In the genomic region with DNA sequence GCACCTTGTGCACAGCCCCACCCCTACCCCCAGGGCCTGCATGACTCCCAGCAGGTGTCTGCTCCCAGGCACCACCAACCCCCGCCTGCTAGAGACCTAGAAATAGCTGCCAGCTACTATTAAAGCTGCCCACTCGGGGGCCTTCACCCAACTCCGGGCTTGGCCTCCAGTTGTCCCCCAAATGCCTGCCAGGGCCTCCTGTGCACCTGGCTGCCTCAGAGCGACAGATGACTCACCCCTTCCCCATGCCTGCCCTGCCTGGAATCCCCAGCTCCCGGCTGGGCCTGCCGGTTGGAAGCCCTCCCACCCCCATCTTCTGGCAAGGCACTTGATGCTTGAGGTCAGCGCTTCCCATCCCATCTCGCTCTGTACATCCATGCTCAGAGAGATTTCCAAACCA, we compare ENCODE assay signal across 25 mouse cellular contexts. TPM values are rescaled to one million over a fixed set of nuclear protein-coding genes. Genes with fewer than 3 reads are reported as not detected.
DNase-seq lines count a peak whose midpoint lies in the region; ATAC-seq and TF ChIP-seq lines count a peak whose summit lies in the region.
"Had no signal": no experiment of that assay in that cellular context is flagged by ENCODE, and none has a peak within 500 bp of the region (broad histone marks: within the 10 kb centered on the region; RNA-seq: fewer than 3 reads in every experiment).

No protein-coding gene starts in this region.

- no peak for TF ChIP-seq CTCF in Patski (IDR thresholded peaks at IDR 0.05)

- H3K4me3 ChIP-seq in myocyte = no peak overlapping the region
- H3K4me3 ChIP-seq in heart, embryonic 12.5 days = no peak overlapping the region
- H3K4me3 ChIP-seq: embryonic facial prominence, embryonic 15.5 days; heart, embryonic 10.5 days; layer of hippocampus, adult 2 months; liver, embryonic 15.5 days; lung, embryonic 15.5 days; megakaryocyte, embryonic 14.5 days; stomach, embryonic 15.5 days had no signal

- ATAC-seq in Patski = no peak
- no peak for ATAC-seq in activated CD4-positive, CD25-positive, alpha-beta regulatory T cell, adult 4 months
- no peak for ATAC-seq in heart, embryonic 12.5 days (ENCODE audit: insufficient number of reproducible peaks, low FRiP score)
- ATAC-seq: CD4-positive, CD25-positive, alpha-beta regulatory T cell, adult 4 months; forebrain, embryonic 14.5 days; intestine, postnatal 0 days; midbrain, embryonic 16.5 days had no signal

- intact Hi-C loops in left cerebral cortex, postnatal 4 days (cut with DNase I) = no loop called here

- no peak for TF ChIP-seq POLR2A in myocyte (IDR thresholded peaks at IDR 0.05; ENCODE audit: insufficient read length, low read depth)

- POLR2A ChIA-PET in Patski (lab: Charles Lee) = no interaction called here

- no peak overlapping the region for H3ac ChIP-seq in myocyte (ENCODE audit: control insufficient read depth, insufficient read length)

- in situ Hi-C loops in Patski (cut with MboI; ENCODE audit: low pct_unique_long_range_greater_than_20kb) = loop anchor here (5.0 kb wide), 1 partner anchor 42 kb away; no protein-coding TSS in a partner anchor

- CTCF ChIA-PET in Patski (lab: Charles Lee) = interaction anchor here (1.8 kb wide), 1 partner anchor 12 kb away, joined by 6 read pairs; no protein-coding TSS in a partner anchor

- WGBS in heart, embryonic 12.5 days = 90% methylated on average over 8 of the region's 8 CpGs

- H3K9ac ChIP-seq in heart, embryonic 12.5 days = no peak overlapping the region
- H3K9ac ChIP-seq: embryonic facial prominence, embryonic 15.5 days; liver, embryonic 15.5 days; lung, embryonic 15.5 days; stomach, embryonic 15.5 days had no signal

- peak; percentile 45 for DNase-seq in left cerebral cortex, postnatal 4 days
- no peak for DNase-seq in left cerebral cortex, adult 18-20 months (ENCODE audit: low spot score in 2 of 2)
- peak; percentile 44 for DNase-seq in Patski (ENCODE audit: low read depth, low spot score)
- DNase-seq in cerebellum, adult 9-11 months = peak; percentile 77
- DNase-seq in urinary bladder, adult 2 months (ENCODE audit: low spot score) = no peak
- DNase-seq: adrenal gland, postnatal 14 days; gastrocnemius, postnatal 10 days; heart, postnatal 10 days; kidney, postnatal 25 days; liver; lung, postnatal 36 days had no signal

- H3K4me2 ChIP-seq in myocyte (ENCODE audit: low read depth) = peak overlapping the region; percentile 6
- H3K4me2 ChIP-seq in heart, embryonic 12.5 days = no peak overlapping the region
- H3K4me2 ChIP-seq: embryonic facial prominence, embryonic 15.5 days; liver, embryonic 15.5 days; lung, embryonic 15.5 days; stomach, embryonic 15.5 days had no signal

- H3K79me2 ChIP-seq in myocyte (ENCODE audit: control insufficient read depth, insufficient read depth) = peaks cover 4% of the 10 kb centered on the region

- H3K27ac ChIP-seq in heart, embryonic 12.5 days (ENCODE audit: poor library complexity, severe bottlenecking) = no peak overlapping the region
- H3K27ac ChIP-seq: layer of hippocampus, adult 2 months; liver, embryonic 15.5 days; lung, embryonic 15.5 days; stomach, embryonic 15.5 days had no signal

- peaks cover 24% of the 10 kb centered on the region for H3K4me1 ChIP-seq in heart, embryonic 12.5 days (replicated peaks)

- H3K9me3 ChIP-seq in heart, embryonic 12.5 days (replicated peaks) = no peaks in the 10 kb centered on the region
- H3K9me3 ChIP-seq: embryonic facial prominence, embryonic 15.5 days; heart, embryonic 10.5 days; liver, embryonic 15.5 days; lung, embryonic 15.5 days; stomach, embryonic 15.5 days had no signal

- H3K36me3 ChIP-seq in myocyte (ENCODE audit: control insufficient read depth, insufficient read depth) = peaks cover 30% of the 10 kb centered on the region
- H3K36me3 ChIP-seq in heart, embryonic 12.5 days = peaks cover 94% of the 10 kb centered on the region

- no peaks in the 10 kb centered on the region for H3K27me3 ChIP-seq in Patski
- H3K27me3 ChIP-seq in myocyte (ENCODE audit: control insufficient read depth, insufficient read depth, insufficient read length) = no peaks in the 10 kb centered on the region
- no peaks in the 10 kb centered on the region for H3K27me3 ChIP-seq in heart, embryonic 12.5 days (replicated peaks)
- H3K27me3 ChIP-seq: embryonic facial prominence, embryonic 15.5 days; liver, embryonic 15.5 days; lung, embryonic 15.5 days; megakaryocyte, embryonic 14.5 days; stomach, embryonic 15.5 days had no signal

TF ChIP-seq in myocyte, 11 proteins besides CTCF, POLR2A, EP300 and RAD21:
- TF ChIP-seq MAX (IDR thresholded peaks at IDR 0.05; ENCODE audit: low read depth) (no peak), SRF (IDR thresholded peaks at IDR 0.05; ENCODE audit: control insufficient read depth, insufficient read length, low read depth) (no peak), TCF12 (IDR thresholded peaks at IDR 0.05; ENCODE audit: insufficient read depth, poor library complexity, severe bottlenecking) (peak; percentile 28), USF1 (IDR thresholded peaks at IDR 0.05; ENCODE audit: low read depth) (no peak), E2F4 (IDR thresholded peaks at IDR 0.05; ENCODE audit: insufficient read depth) (no peak), CEBPB (IDR thresholded peaks at IDR 0.05; ENCODE audit: insufficient read depth, poor library complexity, severe bottlenecking) (no peak), POLR2AphosphoS2 (IDR thresholded peaks at IDR 0.05; ENCODE audit: insufficient read length, low read depth) (no peak), TCF3 (IDR thresholded peaks at IDR 0.05; ENCODE audit: insufficient read length, low read depth) (peak; percentile 12), MYOG (IDR thresholded peaks at IDR 0.05; ENCODE audit: control insufficient read depth in 1 of 3, insufficient read depth in 1 of 3, insufficient read length in 2 of 3, low read depth in 2 of 3) (peak in 2 of 3 experiments; percentile 57 to 86), MYOD1 (IDR thresholded peaks at IDR 0.05; ENCODE audit: control insufficient read depth in 1 of 3, insufficient read length in 2 of 3, low read depth in 2 of 3) (peak in 2 of 3 experiments; percentile 40 to 85), REST (IDR thresholded peaks at IDR 0.05; ENCODE audit: insufficient read depth, insufficient read length) (no peak)

RNA-seq across cellular contexts. Expression of a gene that starts 13.9 kb away (rescaled TPM):
- 10 to 100 TPM; 30.4 to 32.5 TPM for total RNA-seq in left cerebral cortex, postnatal 4 days (2021)
- total RNA-seq in left cerebral cortex, adult 18-20 months (2021) = 10 to 100 TPM; 14.1 to 17.5 TPM
- 19.9 TPM for polyA plus RNA-seq in Patski (2021)
- 27.0 TPM for polyA plus RNA-seq in myocyte (2012; fragmentation: generic; extraction: Trizol)
- polyA plus RNA-seq in activated CD4-positive, CD25-positive, alpha-beta regulatory T cell, adult 4 months (2017; shearing (Covaris generic)) = 1 to 10 TPM; 2.1 to 2.5 TPM
- 23.1 and 25.2 TPM in 2 replicates for polyA plus RNA-seq in heart, embryonic 12.5 days (2016; fragmentation: Nextera tagmentation; extraction: Ambion mirVana)
- 17.1 and 17.8 TPM in 2 replicates for polyA plus RNA-seq in urinary bladder, adult 2 months (2012; rRNA removed)

RNA-seq across cellular contexts. Expression of a gene that starts 31.5 kb away (rescaled TPM):
- 100 to 1,000 TPM; 149 to 160 TPM for total RNA-seq in left cerebral cortex, postnatal 4 days (2021)
- total RNA-seq in left cerebral cortex, adult 18-20 months (2021) = 10 to 100 TPM; 73.4 to 79.2 TPM
- polyA plus RNA-seq in Patski (2021) (137 TPM), myocyte (2012; fragmentation: generic; extraction: Trizol) (190 TPM)
- polyA plus RNA-seq in activated CD4-positive, CD25-positive, alpha-beta regulatory T cell, adult 4 months (2017; shearing (Covaris generic)) = 10 to 100 TPM; 72.7 to 82.3 TPM
- polyA plus RNA-seq in heart, embryonic 12.5 days (2016; fragmentation: Nextera tagmentation; extraction: Ambion mirVana) = 87.5 and 91.9 TPM in 2 replicates
- 64.3 and 67.2 TPM in 2 replicates for polyA plus RNA-seq in urinary bladder, adult 2 months (2012; rRNA removed)

RNA-seq across cellular contexts. Expression of a gene that starts 35.3 kb away (rescaled TPM):
- total RNA-seq in left cerebral cortex, postnatal 4 days (2021) = 10 to 100 TPM; 25.6 to 27.6 TPM
- total RNA-seq in left cerebral cortex, adult 18-20 months (2021) = 10 to 100 TPM; 20.6 to 27.2 TPM
- polyA plus RNA-seq in Patski (2021) = 117 TPM
- polyA plus RNA-seq in myocyte (2012; fragmentation: generic; extraction: Trizol) = 59.5 TPM
- polyA plus RNA-seq in activated CD4-positive, CD25-positive, alpha-beta regulatory T cell, adult 4 months (2017; shearing (Covaris generic)) = under 1 TPM; 0.56 to 0.97 TPM
- polyA plus RNA-seq in heart, embryonic 12.5 days (2016; fragmentation: Nextera tagmentation; extraction: Ambion mirVana) = 87.7 and 90.9 TPM in 2 replicates
- 416 and 633 TPM in 2 replicates for polyA plus RNA-seq in urinary bladder, adult 2 months (2012; rRNA removed)

RNA-seq across cellular contexts. Expression of a gene that starts 53.2 kb away (rescaled TPM):
- total RNA-seq in left cerebral cortex, postnatal 4 days (2021) = 1 to 10 TPM; 1.7 to 1.9 TPM
- 1 to 10 TPM; 2.7 to 2.8 TPM for total RNA-seq in left cerebral cortex, adult 18-20 months (2021)
- 0.14 TPM for polyA plus RNA-seq in Patski (2021)
- polyA plus RNA-seq in myocyte (2012; fragmentation: generic; extraction: Trizol) = not detected
- polyA plus RNA-seq in activated CD4-positive, CD25-positive, alpha-beta regulatory T cell, adult 4 months (2017; shearing (Covaris generic)) = not detected
- polyA plus RNA-seq in heart, embryonic 12.5 days (2016; fragmentation: Nextera tagmentation; extraction: Ambion mirVana) = 18.9 and 20.8 TPM in 2 replicates
- polyA plus RNA-seq in urinary bladder, adult 2 months (2012; rRNA removed) = 9.6 and 10.0 TPM in 2 replicates

Comparison
In these comparisons a context has a peak if more than half of its experiments do, and no peak if none do; other contexts are left out.
1. DNase-seq: peak in left cerebral cortex, postnatal 4 days (single experiment), Patski (single experiment) and cerebellum, adult 9-11 months (single experiment); none in left cerebral cortex, adult 18-20 months (0 of 2) and urinary bladder, adult 2 months (single experiment).
2. RNA of a gene that starts 35.3 kb away (polyA plus RNA-seq): 416 to 633 TPM in urinary bladder, adult 2 months, 117 TPM in Patski (single experiment), 87.7 to 90.9 TPM in heart, embryonic 12.5 days and 59.5 TPM in myocyte (single experiment); 0.56 to 0.97 TPM in activated CD4-positive, CD25-positive, alpha-beta regulatory T cell, adult 4 months; every median in the first group is over 10 times any median in the second.